Mouse (Mus musculus): ENCODE results near the gene Thra.
A peak's percentile ranks its signal among the peaks of the same experiment; 100 is the strongest.

Gene Thra

DNA sequence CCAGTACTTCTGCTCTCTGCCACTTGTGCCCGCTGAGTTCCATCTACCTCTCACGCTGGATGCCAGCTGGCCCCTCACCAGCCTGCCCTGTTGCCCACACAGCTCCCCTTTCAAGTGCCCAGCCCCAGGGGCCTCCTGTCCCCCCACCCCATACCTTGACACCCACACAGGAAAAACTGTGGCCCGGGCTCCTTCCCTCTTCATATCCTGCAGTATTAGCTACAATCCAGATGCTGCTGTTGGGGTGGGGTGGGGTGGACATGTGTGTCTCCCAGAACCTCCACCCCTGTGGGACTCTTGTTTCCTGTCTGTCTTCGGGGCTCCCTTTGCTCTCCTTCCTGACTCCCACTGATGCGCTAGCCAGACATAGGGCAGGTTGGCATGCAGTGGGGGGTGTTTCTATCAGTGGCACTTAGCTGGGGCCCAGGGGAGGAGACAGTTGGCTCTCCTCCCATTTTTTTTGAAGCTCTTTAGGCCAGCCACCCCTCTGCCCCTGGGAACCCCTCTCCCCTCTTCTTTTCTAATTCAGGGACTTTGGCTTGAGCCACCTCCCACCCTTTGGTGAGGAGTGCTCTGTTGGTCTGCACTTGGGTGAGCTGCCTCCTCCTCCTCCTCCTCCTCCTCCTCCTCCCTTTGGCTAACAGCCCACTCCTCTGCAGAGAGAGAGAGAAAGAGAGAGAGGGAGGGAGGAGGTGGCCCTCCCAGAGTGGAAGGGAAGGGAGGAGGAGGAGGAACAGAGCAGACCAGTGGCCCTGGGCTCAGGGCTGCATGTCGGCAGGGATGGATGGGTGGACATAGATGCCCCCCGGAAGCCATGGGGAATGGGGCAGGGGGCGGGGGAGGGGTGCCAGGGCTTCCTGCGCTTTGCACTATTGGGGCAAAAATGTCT lies 25.2 kb downstream of the Thra start:
- DNase-seq (ENCODE audit: low read depth) = no peak

DNA sequence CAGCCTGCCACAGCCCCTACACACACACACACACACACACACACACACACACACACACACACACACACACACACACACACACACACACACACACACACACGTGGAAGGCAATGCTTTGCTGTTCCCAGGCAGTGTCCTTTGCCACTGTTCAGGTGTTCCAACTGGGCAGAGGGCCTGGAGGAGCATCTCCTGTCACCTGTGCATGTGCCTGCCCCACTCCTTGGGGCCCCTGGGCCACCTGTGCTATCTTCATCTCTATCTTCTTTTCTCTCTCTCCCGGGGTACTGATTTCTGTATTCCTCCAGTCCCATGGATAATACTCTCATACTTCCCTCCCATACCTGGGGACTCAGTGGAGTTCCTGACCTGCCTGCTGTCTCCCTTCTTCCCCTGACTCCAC lies 25.9 kb downstream of the Thra start:
- no peak for DNase-seq (ENCODE audit: low read depth)

DNA sequence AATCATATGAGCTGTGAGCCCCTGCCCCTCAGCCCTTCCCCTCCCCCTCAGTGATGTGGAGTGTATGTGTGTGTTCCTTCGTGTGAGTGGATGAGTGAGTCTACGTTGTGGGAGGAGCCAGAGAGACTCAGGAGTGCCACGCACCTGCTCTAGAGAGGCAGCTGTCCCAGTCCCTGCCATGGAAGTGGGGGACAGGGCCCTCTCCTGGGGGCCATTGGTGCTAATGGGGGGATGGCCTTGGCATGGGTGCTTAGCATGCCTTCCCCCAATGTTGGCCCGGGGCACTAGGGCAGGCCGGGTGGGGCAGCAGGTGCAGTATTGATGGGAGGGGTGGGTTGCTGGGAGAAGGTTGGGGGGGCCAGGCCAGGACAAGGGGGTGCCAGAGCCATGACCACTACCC lies 26.4 kb downstream of the Thra start:
- DNase-seq (ENCODE audit: low read depth) = no peak

DNA sequence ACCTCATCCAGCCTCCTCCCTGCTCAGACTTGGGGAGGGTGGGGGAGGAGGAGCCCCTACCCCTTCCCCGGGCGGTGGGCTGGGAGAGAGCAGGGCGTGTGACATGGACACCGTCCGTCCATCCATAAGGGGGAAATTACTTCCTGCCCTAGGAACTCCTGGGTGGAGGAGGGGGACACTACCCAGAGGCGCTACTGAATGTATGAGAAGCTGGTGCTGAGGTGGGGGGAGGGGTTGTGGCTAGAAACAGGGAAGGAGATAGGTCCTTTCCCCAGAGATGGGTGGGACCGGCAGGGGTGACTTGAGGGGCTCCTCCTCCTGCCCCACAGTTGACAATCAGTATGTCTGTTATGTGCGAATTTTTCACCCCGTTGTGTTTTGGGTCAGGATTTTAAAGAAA lies 26.8 kb downstream of the Thra start:
- DNase-seq (ENCODE audit: low read depth) = no peak

DNA sequence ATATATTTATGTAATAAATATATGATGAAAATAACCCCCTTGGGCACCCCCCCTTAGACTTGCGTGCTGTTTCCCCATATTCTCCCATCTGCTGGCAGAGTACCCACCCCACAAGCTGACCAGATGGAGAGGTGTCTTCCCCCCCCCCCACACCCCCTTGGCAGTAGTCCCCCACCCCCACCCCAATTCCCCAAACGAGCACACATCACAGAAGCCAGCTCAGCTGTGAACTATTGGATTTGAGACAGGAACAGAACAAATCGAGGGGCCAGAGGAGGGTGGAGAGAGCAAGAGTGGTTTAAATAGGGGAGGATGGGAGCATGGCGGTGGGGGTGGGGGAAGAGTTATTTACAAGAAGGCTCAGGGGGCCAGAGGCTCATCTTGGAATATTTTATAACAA lies 27.3 kb downstream of the Thra start:
- DNase-seq (ENCODE audit: low read depth) = no peak

DNA sequence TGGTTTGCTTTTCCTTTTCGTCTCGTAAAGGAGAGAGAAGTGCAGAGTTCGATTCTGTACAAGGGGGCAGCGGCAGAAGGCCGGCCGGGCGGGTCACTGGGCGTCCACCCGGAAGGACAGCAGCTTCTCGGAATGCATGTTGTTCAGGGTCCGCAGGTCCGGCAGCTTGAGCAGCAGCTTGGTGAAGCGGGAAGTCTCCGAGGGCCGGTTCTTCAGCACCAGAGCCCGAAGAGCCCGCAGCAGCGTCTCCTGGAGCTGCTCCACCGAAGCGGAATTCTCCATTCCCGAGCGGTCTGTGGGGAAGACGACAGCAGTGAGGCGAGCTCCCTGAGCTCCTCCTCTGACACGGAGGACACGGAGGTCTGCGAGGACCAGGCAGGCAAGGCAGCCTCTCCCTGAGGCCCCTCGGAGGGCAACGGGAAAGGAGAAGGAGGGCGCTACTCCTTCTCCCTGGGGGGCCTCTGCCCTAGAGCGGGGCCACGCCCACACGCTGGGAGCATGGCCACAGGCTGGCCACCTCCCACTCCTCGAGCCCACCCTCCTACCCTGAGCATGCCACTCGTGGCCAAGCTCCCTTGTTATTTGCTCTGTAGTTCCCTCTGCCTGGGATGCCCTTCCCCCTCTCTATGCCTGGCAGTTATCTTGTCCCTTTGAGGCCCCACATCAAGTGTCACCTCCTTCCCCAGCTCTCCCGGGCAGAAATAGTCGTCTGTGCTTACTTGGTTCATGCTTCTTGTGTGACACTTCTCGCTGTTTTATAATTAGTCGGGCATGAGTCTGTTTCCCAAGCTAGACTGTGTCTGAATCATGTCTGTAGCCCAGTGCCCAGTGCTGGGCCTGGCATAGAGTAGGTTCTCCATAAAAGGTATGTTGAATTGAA lies 27.9 kb downstream of the Thra start:
- DNase-seq (ENCODE audit: low read depth) = no peak

DNA sequence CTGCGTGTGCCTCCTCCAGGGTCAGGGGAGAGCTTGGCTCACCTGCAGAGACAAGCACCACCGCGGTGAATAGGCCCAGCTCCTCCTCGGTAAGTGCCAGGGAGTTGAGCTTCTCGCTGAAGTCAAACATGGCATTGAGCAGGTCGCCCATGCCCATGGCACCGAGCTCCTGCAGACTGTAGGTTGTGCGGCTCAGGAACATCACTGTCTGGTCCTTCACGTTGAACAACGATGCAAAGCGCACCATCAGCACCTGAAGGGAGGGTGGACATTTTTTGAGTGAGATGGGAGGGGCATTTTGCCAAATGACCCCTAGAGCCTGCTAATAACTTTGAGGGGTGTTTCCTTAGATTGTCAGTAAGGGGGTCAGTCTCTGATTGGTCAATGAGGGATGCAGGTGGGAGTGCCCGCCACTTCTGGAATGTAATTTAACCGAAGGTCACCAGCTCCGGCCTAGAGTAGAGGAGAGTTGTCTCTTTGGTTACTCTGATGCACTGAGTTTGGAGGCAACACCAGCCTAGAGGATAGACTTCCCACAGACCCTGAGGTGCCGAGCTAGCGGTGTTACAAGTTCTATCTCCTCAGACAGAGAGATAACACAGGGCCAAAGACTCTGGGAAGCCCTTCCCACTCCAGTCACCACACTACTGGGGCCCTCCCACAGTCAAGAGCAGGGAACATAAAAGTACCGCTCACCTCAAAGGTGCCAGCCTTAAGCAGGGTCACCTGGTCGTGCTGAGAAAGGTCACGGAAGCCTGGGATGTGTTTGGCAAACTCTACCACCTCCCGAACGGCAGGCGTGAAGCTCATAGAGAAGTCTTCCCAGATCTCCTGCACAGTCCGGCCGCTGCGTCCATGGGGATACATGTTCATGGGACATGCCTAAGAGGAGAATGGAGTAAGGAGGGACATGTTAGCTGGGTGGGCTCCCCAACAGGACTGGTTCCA lies 28.8 kb downstream of the Thra start:
- no peak for DNase-seq (ENCODE audit: low read depth)

DNA sequence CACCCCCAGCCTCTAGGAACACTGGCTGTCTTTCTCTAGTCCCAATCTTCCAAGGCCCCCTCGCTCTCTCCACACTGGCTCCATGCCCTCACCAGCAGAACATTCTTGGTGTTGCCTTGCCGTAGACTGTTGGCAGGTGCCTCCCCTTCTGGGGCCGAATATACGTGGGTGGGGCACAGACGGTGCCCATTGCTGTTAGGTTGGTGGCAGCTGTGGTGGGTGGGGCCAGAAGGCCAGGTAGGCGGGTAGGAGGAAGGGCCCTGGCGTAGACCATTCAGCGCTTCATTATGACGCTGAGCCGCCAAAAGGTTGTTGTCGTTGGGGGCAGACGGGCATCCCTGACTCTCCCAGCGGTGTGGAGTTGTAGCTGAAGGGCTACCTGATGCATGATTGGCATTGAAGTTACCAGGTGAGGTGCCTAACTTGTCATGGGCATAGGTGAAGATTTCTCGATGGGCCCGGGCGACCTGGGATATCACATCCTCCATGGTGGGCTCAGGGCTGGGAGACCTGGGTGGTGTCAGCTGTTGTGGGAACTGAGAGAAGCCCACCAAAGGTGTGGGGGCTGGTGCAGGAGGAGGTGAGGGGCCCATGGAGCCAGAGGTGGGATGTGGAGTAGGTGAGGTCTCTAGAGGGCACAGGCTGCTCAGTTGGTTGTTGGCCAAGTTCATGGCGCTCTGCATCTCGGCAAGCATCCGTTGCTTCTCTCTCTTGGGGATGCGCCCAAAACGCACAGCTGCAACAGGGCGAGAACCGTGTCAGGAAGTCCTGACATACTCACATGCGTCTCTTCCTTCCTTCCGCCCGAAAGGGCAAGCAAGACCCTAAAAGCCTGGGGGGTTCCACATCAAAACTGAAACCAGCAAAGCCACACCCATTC lies 29.9 kb downstream of the Thra start:
- DNase-seq (ENCODE audit: low read depth) = no peak

DNA sequence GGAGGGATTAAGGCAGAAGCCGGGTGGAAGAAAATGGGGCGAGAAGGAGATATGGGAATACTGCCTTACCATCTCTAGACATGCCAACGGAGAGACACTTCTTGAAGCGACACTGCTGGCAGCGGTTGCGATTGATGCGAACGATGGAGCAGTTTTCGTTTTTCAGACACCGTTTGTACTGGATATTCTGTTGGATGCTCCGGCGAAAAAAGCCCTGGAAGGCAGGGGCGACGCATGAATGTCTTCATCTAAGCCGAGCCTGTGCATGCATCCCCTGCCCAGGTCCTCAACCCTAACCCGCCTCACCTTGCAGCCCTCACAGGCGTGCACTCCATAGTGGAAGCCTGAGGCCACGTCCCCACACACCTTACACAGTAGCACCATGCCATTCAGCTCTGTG lies 30.7 kb downstream of the Thra start:
- DNase-seq (ENCODE audit: low read depth) = no peak

DNA sequence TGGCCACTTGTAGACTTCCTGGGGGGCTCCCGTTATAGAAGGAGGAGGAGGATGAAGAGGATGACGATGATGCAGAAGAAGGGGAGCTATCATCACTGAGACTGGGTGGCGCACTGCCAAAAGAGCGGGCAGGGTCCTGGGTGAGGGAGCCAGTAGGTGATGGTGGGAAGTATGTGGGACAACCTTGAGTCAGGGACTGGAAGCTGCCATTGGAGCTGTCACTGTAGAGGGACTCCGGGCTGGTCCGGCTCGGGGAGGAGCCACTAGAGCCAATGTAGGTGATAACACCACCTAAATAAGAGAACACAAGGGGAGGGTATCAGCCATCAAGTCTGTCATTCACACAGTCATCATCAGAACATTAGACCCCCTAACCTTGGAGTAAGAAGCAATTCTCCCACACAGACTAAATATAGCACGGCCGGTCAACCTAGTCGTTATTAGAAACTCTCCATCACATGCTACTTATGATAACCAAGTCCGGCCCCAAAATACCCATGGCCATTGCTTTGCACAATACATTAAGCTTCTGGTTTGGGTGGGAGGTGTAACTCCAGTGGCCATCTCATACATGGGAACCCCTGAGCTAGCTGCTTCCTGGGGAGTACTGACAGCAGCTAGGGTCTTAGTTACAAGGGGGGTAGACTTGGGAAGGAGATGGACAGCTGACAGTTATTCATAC lies 31.5 kb downstream of the Thra start:
- no peak for DNase-seq (ENCODE audit: low read depth)

DNA sequence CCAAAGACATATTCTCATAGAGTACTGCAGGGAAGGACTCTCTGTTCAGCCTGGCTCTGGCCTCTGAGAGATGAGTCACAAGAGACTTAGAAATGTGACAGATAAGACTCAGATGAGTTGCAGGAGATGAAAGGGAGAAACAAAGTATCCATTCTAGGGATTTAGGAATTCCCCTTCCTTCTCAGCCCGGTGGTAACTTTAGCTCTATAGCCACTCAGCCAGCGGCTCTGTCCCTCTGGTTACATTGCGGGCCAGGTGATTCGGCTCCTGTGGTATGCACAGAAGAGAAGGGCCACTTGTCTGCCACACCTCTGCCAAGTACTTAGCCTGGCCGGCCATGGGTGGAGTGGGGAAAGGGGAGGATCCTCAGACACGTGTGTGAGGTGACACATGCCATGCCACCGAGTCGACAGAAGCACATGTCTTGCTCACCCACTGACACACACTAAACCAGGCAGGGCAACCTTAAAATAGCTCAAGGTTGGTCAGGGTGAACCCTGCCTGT lies 32.3 kb downstream of the Thra start:
- DNase-seq (ENCODE audit: low read depth) = peak; percentile 72

DNA sequence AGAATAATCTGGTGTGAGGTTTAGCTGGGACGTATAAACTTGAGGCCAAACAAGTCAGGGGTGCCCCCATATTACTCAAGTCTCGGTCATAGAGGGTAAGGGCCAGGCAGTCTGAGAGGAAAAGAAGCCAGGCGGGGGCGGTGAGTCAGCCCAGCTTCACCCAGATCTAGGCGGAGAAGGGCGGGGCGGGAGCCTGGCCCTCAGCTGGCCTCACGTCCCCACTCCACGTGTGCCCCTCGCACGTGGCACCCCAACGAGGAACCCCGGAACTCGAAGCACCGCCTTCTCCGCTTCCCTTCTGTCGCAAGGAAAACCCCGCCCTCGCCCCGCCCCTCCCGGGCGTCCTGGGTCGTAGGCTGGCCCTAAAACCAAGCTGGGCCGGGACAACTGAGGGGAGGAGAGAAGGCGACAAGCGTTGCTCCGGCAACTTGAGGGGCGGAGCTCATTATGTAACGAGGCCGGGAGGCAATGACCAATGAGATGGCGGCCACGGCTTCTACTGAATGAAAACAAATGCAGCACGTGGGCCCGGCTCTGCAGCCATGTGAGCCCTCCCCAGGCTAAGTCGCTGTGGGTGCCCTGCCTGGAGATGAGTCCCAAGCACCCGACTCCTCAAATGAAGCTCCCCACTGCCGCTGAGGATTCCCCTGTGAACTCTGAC lies 33.3 kb downstream of the Thra start:
- DNase-seq (ENCODE audit: low read depth) = peak; percentile 99

DNA sequence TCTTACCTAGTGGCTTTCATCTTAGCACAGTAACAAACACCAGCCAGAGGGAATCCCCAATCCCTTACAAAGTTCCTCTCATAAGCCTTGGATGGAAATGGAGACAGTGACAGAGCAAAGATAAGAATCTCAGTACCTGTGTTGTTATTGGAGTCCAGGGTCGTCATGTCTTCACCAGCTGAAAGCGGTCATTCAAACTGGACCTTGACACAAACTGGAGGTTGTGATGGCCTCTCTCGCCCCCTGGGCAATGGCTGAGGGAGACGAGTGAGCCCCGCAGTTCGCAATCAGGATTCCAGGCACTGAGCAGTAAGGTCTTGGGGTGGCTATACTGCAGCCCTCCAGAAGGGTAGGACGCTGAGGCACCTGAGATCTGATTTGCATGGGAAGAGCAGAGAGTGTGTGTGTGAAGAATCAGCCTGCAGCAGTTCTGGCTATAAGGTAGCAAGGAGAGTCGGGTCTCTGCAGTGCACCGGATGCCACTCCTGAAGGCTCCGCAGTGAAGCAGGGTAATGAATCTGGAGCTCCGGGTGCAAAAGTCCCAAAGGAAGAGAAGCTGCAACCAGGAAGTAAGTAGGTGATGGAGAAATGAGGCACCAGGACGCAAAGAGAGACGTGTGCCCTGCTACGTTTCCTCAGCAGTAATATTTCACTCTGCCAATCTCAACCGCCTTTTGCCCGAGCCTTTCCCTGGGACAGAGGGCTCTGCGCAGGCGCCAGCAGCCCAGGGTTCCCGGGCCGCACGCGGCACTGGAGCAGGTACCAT lies 34.3 kb downstream of the Thra start, which contains the start of gene Nr1d1:
Gene Nr1d1 (minus strand): TSS at position 752 of the 766 bp plus-strand sequence.
- DNase-seq (ENCODE audit: low read depth) = no peak

DNA sequence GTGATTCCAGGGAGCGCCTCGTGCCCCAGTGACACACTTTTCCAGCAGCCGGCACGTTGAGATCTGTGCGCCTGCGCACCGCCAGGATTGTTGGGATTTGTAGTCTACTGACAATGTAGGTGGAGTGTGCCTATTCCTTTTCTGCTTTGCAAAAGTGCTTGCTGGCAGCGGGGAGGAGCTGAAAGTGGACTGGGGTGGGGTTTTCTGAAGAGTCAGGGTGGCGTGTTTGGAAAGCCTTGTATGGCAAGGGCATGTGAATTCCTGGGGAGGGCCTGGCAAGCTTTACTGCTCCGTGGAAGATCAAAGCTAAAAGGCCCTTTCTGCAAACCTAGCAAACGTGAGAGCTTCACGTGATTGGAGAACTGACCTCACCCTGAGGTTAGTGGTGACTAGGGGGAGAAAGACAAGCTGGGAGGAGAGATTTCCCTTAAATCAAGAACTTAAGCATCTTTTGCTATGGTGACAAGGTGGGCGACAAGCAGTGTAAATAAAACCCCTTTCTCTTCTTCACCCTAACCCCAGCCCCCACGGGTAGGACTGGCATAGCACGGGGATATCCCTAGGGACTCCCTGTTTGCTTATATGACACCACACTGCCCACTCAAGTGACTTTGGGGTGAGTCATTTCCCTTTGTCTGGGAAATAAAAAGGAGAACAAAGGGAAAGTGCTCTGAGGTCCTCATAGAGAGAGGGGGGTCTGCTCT lies 35.1 kb downstream of the Thra start:
- DNase-seq (ENCODE audit: low read depth) = peak; percentile 100

DNA sequence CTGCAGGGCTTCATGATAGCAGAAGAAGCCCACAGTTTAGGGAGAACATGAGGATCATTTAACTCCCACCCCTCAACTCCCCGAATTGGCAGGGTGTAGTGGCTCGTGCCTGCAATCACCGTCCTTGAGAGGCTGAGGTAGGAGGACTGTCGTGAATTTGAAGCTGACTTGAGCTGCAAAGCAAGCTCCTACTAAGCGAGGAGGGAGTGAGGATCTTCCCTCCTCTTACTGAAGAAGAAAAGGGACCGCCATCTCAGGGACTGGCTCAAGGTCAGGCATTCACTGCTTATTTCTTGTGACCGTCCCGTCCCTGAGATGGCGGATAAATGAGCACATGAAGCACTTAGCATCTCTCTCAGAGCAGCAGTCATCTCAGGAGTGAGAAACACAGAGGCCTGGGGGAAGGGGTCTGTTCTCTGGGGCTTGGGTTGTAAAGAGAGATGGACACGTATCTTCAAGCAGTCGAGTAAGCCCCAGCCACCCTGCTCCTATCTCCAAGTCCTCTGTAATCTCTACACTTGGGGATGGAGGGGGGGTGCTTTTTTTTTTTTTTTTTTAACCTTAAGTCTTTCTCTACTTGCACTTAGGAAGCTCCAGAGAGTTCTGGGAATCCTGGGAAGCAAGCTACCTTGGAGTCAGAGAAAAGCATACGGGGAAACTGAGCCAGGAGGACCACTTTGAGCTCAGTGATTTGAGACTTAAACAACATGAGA lies 35.8 kb downstream of the Thra start:
- no peak for DNase-seq (ENCODE audit: low read depth)

DNA sequence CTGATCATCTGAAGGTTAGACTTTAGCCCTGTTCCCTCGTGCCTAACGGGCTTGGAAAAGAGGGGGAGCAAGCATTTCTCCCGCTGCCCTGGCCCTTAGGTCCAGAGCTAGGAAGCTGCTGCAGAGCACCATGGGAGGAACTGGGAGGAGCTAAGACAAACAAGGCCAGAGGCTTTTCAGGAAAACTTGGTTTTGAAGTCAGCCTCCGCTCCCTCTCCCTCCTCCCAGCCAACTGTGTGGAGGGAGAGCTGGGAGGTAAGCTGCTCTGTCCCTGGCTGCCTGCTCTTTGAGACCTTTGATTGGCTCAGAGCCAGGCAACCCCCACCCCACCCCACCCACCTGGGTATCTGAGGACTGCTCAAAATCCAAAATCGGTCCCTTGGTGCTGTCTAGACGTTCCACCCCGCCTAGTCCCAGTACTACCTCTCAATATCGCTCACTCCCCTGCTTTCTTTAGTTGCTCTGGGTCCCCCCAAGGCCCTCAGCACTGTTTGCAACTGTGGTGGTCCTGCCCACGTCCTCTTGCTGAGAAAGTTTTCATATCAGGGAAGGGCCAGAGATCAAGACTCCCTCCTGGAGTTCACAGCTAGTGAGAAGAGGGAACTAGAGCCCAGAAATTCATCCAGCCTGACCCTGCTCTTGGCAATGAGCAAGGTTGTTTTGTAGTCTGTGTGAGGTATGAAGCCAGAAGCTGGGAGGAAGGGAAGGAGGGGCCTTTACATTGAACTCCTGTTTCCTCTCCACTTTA lies 36.6 kb downstream of the Thra start:
- DNase-seq (ENCODE audit: low read depth) = no peak

DNA sequence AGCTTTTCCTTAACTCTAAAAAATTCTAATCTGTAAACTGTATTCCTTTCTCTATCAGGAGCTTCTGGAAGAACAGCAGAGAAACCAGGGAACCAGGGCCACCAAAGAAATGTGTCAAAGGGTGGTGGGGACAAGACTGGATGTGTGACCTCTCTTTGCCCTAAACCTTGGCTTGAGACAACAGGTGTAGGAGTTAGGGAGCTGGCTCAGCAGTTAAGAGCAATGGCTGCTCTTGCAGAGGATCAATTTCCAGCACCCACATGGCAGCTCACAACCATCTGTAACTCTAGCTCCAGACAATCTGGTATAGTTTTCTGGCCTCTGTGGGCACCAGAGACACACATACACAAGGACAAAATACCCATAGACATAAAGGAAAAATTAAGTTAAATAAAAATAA lies 37.5 kb downstream of the Thra start:
- no peak for DNase-seq (ENCODE audit: low read depth)
